ENCODE assay signal across 21 mouse cellular contexts in the genomic region with DNA sequence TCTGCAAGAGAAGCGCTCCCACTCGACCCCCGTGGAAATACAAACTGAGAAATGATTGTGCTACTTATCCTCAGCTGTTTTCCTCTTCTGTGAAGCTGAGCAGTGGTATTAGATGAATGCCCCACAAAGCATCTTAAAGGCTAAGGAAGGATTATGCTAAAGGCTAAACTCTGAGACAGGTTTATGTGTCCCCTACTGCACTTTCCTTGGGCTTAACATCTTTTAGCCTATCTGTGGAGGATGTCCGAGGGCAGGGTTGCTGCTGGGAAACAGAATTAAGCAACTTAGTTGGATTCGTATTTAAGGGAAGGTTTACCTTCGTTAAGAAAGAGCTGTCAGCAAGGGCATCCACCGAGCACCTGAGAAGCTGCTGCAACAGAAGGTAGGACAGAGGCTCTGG. TPM values are rescaled to one million over a fixed set of nuclear protein-coding genes. Genes with fewer than 3 reads are reported as not detected.
"Had no signal": no experiment of that assay in that cellular context is flagged by ENCODE, and none has a peak within 500 bp of the region (broad histone marks: within the 10 kb centered on the region; RNA-seq: fewer than 3 reads in every experiment).

Gene Samd7 (plus strand): TSS at position 288 of the 400 bp plus-strand sequence.

- DNase-seq: cerebellum, adult 2 months; cerebellum, adult 8-10 months; cerebellum, adult 9-10 months; cerebellum, adult 9-11 months; cerebellum, postnatal 10 days; cerebellum, postnatal 14 days; cerebellum, postnatal 25 days; cerebellum, postnatal 36 days; embryo, embryonic 11 days; forebrain, postnatal 0 days; gastrocnemius, adult 2 months; gastrocnemius, postnatal 10 days; gastrocnemius, postnatal 14 days; gastrocnemius, postnatal 25 days; gastrocnemius, postnatal 36 days; heart, adult 2 months had no signal

RNA-seq across cellular contexts. Expression of gene Samd7, which starts in this region (rescaled TPM):
- total RNA-seq: common myeloid progenitor, adult 5-6 weeks; gastrocnemius, adult 18-20 months; gastrocnemius, adult 2 months; gastrocnemius, adult 8-10 months; gastrocnemius, postnatal 25 days; gastrocnemius, postnatal 36 days; granulocyte monocyte progenitor cell, adult 5-6 weeks; heart, adult 2 months; heart, adult 8-10 months had no signal
